Mouse (Mus musculus) gastrocnemius, adult 8-10 months (tissue): ENCODE data around the gene Cpox. TPM values are rescaled to one million over a fixed set of nuclear protein-coding genes. Genes with fewer than 3 reads are reported as not detected.

Source experiments
- DNase-seq, 2 experiments: peaks; one replicate each; pipeline ENCODE4 v3.0.0; 2022; ENCODE audit warnings: low spot score in 2 of 2
- total RNA-seq, 4 experiments: library from RNA; stranded (reverse); gene quantifications; 2 replicates each; pipeline ENCODE4 v1.2.4; 2022

Gene Cpox
- total RNA-seq, 4 experiments from 2014 or later = 20.6 to 28.8 (median 21.7) TPM

DNA sequence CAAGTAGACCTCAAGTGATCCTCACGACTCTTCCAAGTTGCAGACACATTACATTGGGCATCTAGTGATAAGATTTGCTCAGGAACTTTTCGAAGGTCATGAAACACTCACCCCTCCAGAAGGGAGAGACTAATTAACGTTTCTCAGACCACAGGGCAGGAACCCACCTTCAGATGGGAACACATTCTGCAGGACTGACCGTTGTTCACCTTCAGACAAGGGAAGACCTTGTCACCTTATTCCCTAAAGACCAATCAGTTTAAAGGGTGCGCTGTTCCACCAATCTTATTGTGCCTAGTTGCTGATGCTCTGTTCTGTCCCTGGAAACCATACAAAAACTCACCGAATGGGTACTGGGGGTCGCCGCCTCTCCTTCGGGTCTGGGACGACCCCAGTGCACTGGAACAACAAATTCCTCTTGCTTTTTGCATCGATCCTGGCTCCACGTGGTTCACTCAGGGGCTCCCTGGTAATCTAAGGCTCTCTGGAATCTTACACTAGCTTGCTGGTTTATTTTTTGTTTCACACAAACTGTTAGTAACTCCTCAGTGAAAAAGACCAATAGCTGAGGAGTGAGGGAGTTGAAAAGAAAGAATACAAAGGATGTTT, 30.8 kb downstream of the Cpox start:
- no peak for DNase-seq

DNA sequence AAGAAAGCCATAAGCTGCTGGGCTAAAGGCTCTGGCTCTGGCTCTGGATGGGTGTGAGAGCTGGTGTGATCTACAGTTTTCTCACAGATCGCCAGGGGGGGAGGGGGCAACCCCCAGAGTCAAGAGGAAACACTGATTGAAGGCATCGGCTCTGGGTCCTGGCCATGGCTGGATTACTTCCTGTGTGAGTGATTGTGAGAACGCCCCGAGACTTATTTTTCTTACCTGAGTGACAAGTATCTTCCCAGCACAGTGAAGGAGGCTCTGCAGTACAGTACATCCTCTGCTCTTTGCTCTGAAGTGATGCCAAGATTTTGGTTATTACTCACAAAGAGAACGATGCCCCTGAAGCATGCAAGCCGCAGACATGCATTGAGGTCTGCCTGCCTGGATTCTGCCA, 31.7 kb downstream of the Cpox start:
- no peak for DNase-seq

DNA sequence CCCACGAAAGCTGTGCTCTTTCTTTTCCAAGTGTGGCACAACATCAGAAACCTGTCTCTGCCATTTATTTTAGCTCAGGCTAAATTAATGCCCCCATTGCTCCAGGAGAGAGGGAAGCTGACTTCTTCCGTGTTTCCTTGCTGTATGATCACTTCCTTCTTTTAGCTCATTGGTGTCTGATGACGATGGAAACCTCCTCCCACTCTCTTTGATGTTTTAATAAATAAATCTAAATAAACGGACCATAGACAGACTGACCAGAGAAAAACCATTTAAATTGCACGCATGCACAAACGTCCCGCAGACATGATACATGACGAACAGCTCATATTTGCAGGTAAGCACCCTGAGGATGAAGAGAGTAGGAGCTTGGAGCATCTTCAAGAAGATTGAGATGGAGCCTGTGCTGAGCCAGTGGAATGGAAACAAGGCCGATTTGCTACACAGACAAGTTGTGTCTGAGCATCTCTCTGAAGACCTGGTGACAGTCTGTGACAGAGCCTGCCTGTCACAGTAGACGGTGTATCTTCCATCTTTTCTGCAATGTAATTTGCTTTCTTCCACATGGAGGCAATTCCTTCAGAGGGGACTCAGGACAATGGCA, 32.3 kb downstream of the Cpox start:
- DNase-seq = no peak

DNA sequence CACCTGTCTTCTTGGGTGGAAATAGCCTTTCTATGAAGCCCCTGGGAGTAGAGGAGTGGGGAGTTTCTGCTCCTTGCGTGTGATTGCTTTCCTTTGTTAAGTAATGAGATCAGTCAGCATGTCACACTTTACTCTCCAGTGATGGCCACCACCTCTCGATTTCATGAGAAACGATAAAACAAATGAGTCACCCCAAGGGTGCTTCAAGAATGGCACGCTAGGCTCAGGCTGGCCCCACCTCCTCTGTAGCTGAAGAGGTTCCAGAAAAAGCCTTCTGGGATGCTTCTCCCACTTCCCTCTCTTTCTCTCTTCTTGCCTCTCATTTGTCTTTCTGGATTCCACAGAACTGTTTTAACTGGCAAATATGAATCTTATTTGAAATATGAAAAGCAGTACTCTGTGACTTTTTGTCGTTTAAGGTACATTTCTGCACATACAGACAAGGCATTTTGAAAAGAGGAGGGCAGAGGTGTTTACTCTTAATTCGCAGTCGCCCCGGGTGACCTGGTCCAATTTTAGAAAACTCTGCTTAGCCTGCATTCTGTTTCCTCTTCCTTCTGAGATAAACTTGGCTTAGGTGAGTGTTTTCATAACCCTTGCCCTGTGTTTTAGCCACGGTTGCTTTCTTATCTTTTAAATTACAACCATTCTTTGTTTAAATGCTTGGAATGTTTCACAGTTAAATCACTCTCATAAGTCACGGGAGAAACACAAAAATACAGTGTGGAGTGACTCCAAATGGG, 33.5 kb downstream of the Cpox start:
- DNase-seq = no peak

DNA sequence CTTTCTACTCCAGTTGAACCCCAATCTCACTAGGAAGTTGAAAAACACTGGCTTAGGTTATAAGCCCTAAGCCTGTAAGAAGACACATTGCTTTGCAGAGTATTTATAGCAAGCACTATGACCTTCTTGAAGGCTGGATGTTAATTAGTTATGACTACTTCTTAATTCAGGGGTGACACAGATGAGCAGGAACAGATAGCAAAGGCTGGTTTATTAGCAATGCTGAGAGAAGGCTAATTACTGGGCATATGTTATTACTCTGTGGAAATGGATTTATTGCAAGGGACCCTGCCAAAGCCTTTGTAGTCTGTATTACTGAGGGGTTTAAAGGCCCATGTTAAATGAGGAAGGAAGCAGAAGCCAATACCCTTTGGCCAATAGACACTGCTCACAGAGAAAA, 34.9 kb downstream of the Cpox start:
- DNase-seq = no peak

DNA sequence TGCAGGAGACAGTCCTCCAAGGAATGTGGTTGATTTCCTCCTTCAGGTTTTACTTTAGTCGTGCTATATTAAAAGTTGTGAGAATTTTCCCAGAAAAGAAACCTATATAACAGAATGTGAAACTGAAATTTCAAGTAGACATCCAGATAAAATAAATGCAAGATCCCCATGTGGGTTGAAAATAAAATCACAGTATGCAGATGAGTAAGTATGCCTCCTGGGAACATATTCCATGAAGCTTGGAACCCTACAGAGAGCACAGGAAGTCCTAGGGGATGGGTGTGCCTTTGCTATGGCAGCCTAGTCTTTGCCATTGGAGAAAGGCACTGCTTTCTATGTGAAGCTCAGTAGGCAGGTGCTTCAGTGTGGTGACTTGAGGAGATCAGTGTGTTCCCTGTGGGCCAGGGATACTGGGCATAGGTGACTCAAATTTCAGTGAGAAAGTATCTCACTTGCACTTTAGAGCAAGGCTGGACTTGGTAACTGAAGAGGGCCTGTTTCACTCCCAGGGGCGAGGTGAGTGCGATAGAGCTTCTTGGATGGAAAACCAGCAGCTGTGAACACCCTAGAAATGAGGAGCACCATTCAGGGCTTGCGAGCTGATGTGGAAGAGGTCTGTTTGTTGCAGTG, 37.3 kb downstream of the Cpox start:
- peak; percentile 5 to 14 for DNase-seq

DNA sequence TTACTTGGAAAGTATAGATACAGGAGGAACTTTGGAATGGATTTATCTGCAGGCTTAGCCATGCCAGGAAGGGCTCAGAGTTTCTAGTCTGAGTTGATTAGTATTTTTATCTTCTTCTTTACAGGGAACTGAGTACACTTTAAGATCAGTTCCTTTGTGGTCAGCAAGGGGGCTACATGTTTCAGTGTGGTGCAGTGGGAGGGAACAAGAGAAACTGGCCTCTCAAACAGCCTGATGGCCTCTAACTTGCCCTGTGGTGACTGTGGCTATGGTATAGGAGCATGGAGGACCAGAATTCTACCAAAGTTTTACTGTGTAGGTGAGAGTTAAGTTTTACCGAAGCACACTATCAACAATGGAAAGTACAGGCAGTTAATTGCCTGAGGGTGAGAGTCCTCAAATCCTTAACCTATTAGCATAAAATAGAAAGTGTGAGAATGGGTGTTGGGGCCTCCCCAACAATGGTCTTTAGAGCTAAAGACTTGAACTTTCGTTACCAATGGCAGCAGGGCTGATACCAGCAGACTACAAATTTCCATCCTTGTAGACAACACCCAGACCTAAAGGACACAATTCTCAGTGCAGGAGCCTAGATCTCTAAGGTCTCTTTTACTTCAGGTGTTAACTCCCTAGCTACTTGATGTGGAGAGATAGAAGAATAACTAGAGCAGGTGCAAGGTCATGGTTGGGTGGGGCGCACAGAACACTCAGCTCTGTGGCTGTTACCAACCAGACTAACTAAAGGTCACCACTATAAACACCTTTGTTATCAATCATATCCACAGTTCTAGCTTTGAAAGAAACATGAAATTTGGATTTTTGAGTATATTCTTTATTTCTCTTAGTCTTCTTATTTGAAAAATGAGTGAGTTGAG, 38.7 kb downstream of the Cpox start:
- no peak for DNase-seq

DNA sequence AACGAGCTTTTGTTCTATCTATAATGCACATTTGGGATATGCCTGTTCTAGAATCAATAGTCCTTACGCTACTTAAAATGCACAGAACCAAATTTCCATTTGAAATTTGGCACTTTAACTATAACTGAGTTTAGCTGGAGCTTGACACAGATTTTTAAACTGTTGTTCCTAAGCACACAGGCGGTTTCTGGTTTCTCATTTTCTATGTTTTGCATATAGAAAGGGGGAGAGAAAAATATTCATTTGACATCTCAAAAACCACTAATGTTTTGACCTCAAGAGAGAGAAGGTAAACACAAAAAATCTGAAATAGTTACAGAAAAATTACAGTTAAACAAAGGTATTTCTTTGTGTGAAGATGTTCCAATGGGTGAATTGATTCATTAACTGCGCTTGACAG, 39.4 kb downstream of the Cpox start:
- DNase-seq = no peak

DNA sequence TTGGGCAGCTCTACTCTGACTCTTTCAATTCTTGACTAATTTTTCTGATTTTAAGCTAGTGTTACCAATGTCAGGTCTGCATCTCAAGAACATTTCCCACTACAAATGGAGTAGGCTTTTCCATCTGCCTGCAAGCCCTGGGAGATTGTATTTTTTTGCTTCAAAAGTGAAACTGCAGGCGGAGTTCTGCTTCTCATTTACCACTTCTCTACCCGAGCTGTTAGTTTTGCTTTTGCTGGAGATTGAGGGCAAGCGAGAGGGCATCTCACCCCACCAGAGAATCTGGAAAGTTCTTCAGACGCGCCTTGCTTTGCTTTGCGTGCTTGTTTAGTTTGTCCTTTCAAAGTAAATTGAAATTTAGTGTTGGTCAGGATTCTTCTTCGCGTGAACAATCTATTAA, 42.1 kb downstream of the Cpox start:
- DNase-seq = no peak

DNA sequence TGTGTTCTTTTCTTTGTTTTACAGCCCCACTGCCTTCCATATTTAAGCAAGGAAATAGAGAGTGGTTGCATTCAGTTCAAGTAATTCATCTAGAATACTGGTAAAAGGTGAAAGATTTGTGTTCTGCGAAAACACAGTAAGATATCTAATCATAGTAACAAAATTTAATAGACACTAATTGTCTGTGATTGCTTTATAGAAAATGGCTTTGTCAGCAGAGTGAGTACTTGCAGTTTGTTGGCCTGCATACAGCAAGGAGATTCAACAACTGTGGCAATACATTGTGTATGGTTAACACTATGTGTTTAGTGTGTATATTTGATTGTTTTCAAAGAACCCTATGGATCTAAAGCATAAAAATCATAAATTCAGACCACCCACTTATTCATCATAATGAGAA, 43.0 kb downstream of the Cpox start:
- no peak for DNase-seq

DNA sequence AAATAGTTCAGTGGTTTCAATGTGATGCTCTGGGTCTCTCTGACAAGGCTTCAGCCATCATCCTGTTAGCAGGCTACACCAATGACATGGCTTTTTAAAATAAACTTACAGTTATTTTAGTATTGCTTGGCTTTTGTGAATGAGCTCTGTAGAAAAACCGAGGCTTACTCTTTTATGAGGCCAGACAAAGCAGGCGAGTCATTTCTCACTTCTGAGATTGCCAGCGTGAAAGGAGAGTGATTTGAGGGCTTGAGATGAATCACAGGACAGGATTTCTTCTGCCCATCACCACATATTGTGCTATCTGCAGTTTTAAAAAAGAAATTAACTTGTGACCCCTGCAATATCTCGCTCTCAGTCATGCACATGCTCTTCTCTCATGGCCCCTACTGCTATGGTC, 44.9 kb downstream of the Cpox start:
- DNase-seq = no peak

DNA sequence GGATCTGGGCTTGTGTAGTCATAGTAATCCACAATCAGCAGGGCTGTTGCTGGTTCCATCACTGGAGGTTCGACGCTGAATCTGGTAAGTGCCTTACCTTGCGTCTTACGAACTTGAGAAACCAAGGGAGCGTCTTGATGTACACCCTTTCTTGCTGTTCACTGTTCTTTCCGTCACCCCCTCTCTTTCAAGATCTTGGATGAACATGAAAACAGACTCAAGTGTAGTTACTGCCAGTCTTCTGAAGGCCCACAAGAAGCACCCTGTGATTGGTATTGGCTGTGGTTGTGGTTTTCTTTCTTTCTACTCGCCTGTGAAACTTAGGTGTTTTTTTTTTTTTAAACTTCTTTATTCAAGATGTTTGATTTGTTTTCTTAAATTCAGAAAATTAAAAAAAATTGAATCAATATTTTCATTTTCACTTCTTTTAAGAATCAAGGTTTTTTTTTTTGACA, 48.6 kb downstream of the Cpox start, which contains the start of gene Gpr15:
Gene Gpr15 (minus strand): TSS at position 405 of the 455 bp plus-strand sequence.
- DNase-seq = no peak

DNA sequence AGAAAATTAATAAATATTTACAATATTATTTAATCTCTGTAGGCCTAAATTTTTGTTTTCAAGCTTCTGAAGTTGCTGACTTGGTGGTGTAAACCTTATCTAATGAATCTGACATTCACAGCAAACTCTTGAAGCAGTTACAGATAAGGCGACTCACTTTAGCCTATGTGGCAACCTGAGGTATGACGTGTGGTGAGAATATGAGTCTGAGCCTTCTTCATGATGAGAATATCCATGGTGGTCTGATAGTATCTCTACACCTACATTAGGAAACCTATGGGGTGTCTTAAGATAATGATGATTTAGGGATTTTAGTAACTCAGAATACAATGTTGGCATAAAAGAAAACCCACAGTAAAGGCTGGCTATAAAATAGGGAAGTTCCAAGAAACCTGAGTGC, 52.2 kb downstream of the Cpox start:
- no peak for DNase-seq

DNA sequence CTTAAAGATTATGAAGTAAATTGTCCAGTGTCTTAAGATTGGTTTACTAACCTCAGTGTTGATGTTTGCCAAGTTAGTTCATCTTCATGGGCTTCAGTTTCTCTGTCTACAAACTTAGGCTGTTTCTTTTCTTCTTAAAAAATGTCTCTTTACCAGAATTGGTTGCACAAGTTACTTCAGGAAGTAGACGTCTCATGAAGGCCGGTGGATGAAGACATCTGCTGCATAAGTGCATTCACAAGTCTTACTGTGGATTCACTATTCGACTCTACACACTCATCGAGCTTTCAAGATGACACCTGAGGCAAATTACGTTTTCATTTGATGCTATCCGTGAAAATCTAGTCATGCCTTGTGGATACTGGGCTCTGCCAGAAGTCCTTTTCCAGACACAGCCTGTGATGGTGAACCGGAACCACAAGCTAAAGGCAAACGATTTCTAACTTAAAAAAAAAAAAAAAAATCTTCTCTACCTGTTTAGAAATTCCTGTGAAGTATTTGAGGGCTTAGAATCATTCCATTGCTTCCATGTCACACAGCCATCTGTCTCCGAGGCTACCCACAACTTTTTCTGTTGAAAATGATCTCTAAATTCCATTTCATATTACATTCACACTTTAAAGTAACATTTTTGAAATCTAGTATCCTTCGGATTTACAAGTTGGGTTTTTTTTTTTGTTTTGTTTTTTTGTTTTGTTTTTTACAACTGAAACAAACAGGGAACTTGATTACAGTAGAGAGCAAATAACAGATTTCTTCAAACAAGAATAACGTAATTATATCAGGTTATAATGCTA, 56.8 kb downstream of the Cpox start:
- DNase-seq = no peak

DNA sequence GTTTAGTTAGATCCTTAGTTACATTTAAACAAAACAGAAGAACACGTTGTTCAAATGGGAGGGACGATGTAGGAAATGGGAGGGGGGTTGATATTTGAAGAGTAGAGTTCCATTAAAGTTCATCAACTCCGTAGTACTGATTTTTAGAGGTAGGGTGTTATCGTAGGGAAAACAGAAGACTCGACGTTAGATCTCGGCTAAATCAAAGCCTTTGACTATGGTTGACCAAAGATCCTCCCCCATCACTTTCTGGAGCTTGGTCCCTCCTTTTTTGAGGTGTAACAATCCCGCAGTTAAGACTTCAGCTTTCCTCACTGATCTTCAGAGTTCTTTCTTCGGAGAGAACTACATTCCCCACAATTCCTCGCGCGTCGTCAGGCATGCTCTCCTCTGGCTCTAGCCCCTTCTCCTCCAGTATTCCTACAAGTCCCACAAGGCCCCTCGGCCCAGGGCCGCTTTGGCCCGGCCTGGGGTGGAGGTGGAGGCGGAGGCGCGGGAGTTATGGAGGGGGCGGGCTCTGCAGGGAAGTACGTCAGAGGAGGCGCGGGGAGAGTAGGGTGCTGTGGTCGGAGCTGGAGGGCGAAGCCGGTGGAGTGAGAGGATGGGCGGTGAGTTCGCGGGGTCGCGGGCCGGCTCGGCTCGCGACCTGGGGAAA, 57.5 kb downstream of the Cpox start, which contains the start of gene Cldnd1:
Gene Cldnd1 (plus strand): TSS at position 434 of the 655 bp plus-strand sequence.
- peak; percentile 92 to 94 for DNase-seq

DNA sequence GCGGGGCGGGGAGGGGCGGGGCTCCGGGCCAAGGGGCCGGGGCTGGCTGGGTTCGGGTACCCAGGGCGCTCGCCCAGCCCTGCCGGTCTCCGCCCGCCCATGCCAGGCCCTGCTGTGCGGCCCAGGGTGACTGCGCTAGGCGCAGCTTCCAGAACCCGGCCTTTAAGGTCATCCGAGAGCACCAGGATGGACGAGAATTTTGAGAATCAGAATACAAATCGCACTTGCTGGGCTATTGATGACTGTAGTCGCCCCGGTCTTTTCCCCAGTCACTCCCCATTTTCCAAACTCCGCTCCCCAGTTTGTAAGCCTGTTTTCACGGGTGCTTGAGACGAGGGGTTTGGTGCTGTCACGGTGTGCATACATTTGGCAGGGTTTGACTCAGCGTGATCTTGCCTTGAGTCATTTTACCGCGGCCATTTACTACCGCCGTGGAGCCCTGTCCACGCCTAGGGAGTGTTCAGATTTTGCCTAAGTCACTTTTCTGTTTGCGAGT, 58.1 kb downstream of the Cpox start:
- DNase-seq = no peak

DNA sequence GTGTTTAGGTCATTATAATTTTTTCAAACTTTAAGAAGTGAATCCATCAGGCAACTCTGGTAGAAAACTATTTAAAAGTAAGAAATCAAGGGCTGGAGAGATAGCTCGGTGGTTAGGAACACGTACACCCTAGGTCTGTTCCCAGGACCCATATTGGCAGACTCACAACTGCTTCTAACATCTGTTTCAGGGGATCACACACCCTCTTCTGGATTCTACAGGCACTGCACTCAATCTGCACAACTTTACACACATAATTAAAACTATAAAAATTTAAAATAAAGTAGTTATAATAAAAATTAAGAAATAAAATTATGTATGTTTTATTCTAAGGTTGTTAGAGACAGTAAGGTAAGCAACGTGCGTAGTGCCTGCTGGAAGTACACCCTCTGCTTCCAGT, 68.1 kb downstream of the Cpox start:
- DNase-seq = no peak

DNA sequence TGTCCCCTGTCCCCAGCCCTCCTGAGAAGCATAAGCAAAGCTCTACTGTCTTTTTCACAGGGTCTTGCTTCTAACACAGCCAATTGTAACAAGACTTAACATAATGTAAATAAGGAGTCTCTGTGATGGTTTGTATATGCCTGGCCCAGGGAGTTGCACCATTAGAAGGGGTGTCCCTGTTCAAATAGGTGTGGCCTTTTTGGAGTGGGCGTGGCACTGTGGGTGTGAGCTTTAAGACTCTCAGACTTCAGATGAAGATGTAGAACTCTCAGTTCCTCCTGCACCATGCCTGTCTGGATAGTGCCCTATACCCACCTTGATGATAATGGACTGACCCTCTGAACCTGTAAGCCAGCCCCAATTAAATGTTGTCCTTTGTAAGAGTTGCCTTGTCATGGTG, 68.7 kb downstream of the Cpox start:
- DNase-seq = no peak

DNA sequence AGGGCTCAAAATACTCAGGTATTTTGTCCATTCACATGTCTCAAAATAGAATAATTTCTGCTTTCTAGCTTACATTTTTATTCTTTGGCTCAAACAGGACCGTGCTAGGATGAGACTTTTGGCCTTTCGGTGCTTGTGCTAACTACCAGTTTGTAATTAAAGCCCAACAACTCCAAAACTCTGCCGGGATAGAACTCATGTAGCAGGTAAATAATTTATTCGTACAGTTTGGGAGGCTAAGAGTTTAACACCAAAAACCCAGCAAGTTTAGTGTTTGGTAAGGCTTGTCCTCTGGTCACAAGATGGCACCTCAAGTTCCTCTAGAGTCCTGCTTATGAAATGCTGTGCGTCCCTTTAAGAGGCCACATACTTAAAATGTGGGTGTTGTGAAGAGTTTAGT, 70.7 kb downstream of the Cpox start:
- no peak for DNase-seq

DNA sequence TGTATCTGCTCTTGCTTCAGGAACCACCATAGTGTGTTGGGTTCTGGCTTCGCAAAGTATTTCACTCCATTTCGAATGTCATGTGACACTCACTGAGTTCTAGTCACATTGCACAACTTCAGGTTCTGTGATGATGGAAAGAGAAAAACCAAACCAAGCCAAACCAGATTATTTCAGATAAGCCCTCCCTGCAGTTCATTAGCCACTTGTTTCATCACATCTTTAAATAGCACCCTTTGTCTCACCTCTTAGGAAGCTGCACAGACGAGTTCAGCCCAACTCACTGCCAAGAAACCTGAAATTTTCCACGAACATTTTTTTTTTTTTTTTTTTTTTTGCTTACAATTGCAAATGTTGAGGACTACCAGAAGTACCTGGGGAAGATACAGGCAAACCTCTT, 76.6 kb downstream of the Cpox start:
- DNase-seq = no peak
